Mouse (Mus musculus): ENCODE results near the gene Rnf217. TPM values are rescaled to one million over a fixed set of nuclear protein-coding genes. Genes with fewer than 3 reads are reported as not detected.
A peak's percentile ranks its signal among the peaks of the same experiment; 100 is the strongest.

Gene Rnf217
- polyA plus RNA-seq, 1 experiment from 2014 or later: 0.56 TPM

DNA sequence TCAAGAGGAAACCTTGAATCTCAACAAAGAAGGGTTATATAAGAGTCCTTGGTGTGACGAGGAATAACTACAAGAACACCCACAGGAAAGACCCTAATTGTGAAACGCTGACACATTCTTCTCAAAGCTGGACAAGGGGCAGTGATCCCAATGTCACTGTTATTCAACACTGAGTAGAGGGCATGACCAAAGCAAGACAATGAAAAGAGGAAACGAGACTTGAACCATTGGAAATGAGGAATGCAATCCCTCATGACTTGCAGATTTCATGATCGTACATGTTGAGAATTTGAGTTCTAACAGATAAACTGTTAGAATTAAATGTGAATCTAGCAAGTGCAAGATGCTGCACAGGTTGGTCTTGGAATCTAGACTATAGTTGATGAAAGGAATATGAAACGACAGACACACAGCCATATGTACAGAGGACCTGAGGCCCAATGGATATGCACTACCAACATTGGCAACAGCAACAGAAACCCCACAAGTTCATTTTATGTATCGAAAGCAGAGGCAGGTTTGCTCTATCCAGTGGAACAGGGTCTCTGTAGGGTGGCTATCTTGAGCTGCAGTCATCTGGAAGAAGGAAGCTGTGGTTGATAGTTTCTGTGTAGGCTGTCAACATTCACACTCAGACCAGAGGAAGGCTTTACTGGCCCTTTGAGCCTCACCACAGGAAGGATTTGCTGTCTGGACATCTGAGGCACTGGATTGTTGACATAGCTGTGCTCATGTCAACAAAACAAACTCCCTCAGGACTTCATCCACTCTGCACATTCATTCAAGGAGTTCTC is 64.6 kb downstream of the Rnf217 start:
- DNase-seq (no peak), ATAC-seq (no peak)
- H3K36me3 ChIP-seq (replicated peaks; ENCODE audit: insufficient read depth, low read length): no peaks in the 10 kb centered on the region
- no peaks in the 10 kb centered on the region for H3K4me1 ChIP-seq (ENCODE audit: insufficient read depth)
- H3K9me3 ChIP-seq (ENCODE audit: low read length): no peaks in the 10 kb centered on the region
- no peak overlapping the region for H3K4me2 ChIP-seq (ENCODE audit: low read depth, low read length)
- H3K27me3 ChIP-seq (ENCODE audit: insufficient read depth, low read length): no peaks in the 10 kb centered on the region
- no peak overlapping the region for H3K4me3 ChIP-seq (ENCODE audit: low read depth, low read length)
- TF ChIP-seq EP300 (IDR thresholded peaks at IDR 0.05; ENCODE audit: low read depth) (no peak), CTCF (IDR thresholded peaks at IDR 0.05; ENCODE audit: low read depth) (no peak)
- no peak overlapping the region for H3K9ac ChIP-seq (replicated peaks)
- no peak overlapping the region for H3K27ac ChIP-seq (ENCODE audit: low read depth)
- 54% methylated on average over 6 of the region's 6 CpGs for WGBS (ENCODE audit: insufficient replicate concordance)

DNA sequence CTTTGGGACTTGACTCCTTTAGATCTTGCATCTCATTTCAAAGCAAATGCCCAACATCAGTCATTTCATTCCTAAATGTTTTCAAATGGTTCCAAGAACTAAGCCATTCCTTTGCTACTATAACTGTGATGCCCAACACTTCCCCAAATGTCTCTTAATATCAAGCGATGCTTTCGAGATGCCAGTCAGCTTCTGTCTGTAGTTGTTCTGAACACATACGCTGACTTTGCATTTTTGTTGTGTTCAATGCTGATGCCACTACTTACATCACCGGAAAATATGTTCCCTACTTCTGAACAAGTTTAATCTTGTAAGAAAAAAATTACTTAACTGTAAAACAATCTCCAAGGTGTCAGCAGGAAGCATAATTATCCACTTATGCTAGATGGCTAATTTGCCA is 68.5 kb downstream of the Rnf217 start:
- Histone ChIP-seq H3K27me3 (ENCODE audit: insufficient read depth, low read length) (no peaks in the 10 kb centered on the region), H3K36me3 (replicated peaks; ENCODE audit: insufficient read depth, low read length) (no peaks in the 10 kb centered on the region), H3K4me3 (ENCODE audit: low read depth, low read length) (no peak overlapping the region), H3K4me2 (ENCODE audit: low read depth, low read length) (no peak overlapping the region), H3K9me3 (ENCODE audit: low read length) (no peaks in the 10 kb centered on the region), H3K4me1 (ENCODE audit: insufficient read depth) (peaks cover 2% of the 10 kb centered on the region; the same call in 1 of the 2 replicates), H3K9ac (replicated peaks) (no peak overlapping the region), H3K27ac (ENCODE audit: low read depth) (no peak overlapping the region)
- WGBS (ENCODE audit: insufficient replicate concordance): 86% methylated on average over 4 of the region's 4 CpGs
- TF ChIP-seq CTCF (IDR thresholded peaks at IDR 0.05; ENCODE audit: low read depth) (no peak), EP300 (IDR thresholded peaks at IDR 0.05; ENCODE audit: low read depth) (no peak)
- DNase-seq (no peak), ATAC-seq (no peak)

DNA sequence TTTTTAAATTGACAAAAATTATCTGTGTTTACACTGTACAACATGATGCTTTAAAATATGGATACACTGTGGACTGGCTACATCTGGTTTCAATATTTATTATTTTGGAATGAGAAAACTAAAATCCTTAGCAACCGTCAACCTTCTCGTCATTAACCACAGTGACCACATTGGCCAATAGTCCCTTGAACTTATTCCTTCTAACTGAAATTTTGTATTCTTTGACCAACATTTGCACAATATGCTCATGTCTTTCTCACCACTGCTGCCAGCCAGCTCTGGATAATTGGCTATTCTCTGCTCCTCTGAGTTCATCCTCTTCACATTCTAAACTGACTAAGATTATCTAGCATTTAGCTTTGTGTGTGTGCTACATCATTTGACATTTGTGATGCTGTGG is 69.6 kb downstream of the Rnf217 start:
- ATAC-seq (no peak), DNase-seq (no peak)
- no peak overlapping the region for H3K4me3 ChIP-seq (ENCODE audit: low read depth, low read length)
- peaks cover 2% of the 10 kb centered on the region; the same call in 1 of the 2 replicates for H3K4me1 ChIP-seq (ENCODE audit: insufficient read depth)
- peaks cover 3% of the 10 kb centered on the region for H3K36me3 ChIP-seq (replicated peaks; ENCODE audit: insufficient read depth, low read length)
- no peak overlapping the region for H3K9ac ChIP-seq (replicated peaks)
- WGBS (ENCODE audit: insufficient replicate concordance): 69% methylated on average over 2 of the region's 2 CpGs
- H3K9me3 ChIP-seq (ENCODE audit: low read length): no peaks in the 10 kb centered on the region
- no peak overlapping the region for H3K4me2 ChIP-seq (ENCODE audit: low read depth, low read length)
- H3K27me3 ChIP-seq (ENCODE audit: insufficient read depth, low read length): no peaks in the 10 kb centered on the region
- 0 out of 2 replicates have a peak overlapping the region, but pooled peaks have one; percentile 16 for H3K27ac ChIP-seq (ENCODE audit: low read depth)
- TF ChIP-seq CTCF (IDR thresholded peaks at IDR 0.05; ENCODE audit: low read depth) (no peak), EP300 (IDR thresholded peaks at IDR 0.05; ENCODE audit: low read depth) (no peak)

DNA sequence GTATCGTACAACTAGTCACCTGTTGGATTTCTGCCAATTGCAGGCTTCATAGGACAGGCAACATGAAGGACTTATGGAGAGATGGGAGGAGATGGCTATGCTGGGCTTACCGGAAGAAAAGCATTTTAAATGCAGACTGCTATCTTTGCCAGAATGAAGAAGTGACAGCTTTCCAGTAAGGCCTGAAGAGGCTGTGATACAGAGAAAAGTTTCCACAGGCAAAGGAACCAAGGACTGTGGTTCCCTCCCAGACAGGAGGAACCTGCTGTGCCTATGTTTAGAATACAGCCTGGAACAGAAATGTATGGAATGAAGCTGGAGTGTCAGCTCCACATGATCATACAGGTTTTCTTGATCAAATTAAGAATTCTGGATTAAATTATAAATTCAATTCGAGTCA is 70.3 kb downstream of the Rnf217 start:
- H3K4me3 ChIP-seq (ENCODE audit: low read depth, low read length): no peak overlapping the region
- peaks cover 2% of the 10 kb centered on the region; the same call in 1 of the 2 replicates for H3K4me1 ChIP-seq (ENCODE audit: insufficient read depth)
- DNase-seq: no peak
- WGBS (ENCODE audit: insufficient replicate concordance): 69% methylated on average over 3 of the region's 3 CpGs
- TF ChIP-seq CTCF (IDR thresholded peaks at IDR 0.05; ENCODE audit: low read depth) (no peak), EP300 (IDR thresholded peaks at IDR 0.05; ENCODE audit: low read depth) (no peak)
- H3K27me3 ChIP-seq (ENCODE audit: insufficient read depth, low read length): no peaks in the 10 kb centered on the region
- H3K36me3 ChIP-seq (replicated peaks; ENCODE audit: insufficient read depth, low read length): peaks cover 4% of the 10 kb centered on the region
- no peak overlapping the region for H3K27ac ChIP-seq (ENCODE audit: low read depth)
- H3K9me3 ChIP-seq (ENCODE audit: low read length): no peaks in the 10 kb centered on the region
- no peak overlapping the region for H3K9ac ChIP-seq (replicated peaks)
- no peak overlapping the region for H3K4me2 ChIP-seq (ENCODE audit: low read depth, low read length)
- ATAC-seq: no peak

DNA sequence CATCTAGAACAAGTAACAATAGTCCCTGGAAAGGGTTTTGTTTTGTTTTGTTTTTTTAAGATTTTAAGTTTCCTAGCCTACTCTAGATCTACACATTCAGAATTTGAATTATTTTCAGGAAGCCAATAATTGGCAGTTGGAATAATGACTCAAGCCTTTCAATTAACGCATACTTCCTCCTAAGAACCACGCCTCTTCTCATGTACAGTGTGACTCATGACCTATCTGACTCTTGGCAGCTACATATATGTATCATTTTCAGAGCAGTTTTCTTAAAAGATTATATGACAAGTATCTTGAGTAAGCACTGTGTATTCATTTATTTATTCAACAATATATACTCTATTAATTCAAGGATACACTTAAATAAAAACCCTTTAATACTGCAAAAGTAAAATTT is 70.7 kb downstream of the Rnf217 start:
- no peak for DNase-seq
- no peak overlapping the region for H3K4me2 ChIP-seq (ENCODE audit: low read depth, low read length)
- no peak for ATAC-seq
- H3K4me1 ChIP-seq (ENCODE audit: insufficient read depth): peaks cover 2% of the 10 kb centered on the region; the same call in 1 of the 2 replicates
- no peak for TF ChIP-seq EP300 (IDR thresholded peaks at IDR 0.05; ENCODE audit: low read depth)
- no peak for TF ChIP-seq CTCF (IDR thresholded peaks at IDR 0.05; ENCODE audit: low read depth)
- peaks cover 4% of the 10 kb centered on the region for H3K36me3 ChIP-seq (replicated peaks; ENCODE audit: insufficient read depth, low read length)
- no peak overlapping the region for H3K9ac ChIP-seq (replicated peaks)
- H3K27me3 ChIP-seq (ENCODE audit: insufficient read depth, low read length): no peaks in the 10 kb centered on the region
- H3K4me3 ChIP-seq (ENCODE audit: low read depth, low read length): no peak overlapping the region
- H3K9me3 ChIP-seq (ENCODE audit: low read length): no peaks in the 10 kb centered on the region
- WGBS (ENCODE audit: insufficient replicate concordance): 55% methylated on average over 2 of the region's 2 CpGs
- no peak overlapping the region for H3K27ac ChIP-seq (ENCODE audit: low read depth)

DNA sequence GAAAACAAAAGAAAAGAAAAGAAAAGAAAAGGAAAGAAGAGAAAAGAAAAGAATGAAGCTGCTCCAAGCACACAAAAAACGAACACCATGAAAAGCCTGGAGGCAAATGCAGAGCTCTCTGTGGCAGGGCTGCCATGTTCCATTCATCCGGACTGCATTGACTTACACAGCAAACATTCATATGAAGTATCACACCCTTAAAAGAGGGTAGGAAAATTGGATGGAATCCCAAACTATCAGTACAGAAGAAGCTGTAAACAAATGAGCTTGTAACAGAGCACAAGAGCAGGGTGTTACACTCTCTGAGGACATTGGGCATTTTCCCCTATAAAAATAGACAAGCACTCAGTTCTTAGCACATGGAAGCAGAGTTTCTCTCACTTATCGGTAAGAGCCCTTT is 71.8 kb downstream of the Rnf217 start:
- Histone ChIP-seq H3K27ac (ENCODE audit: low read depth) (no peak overlapping the region), H3K27me3 (ENCODE audit: insufficient read depth, low read length) (no peaks in the 10 kb centered on the region), H3K9me3 (ENCODE audit: low read length) (no peaks in the 10 kb centered on the region), H3K9ac (replicated peaks) (no peak overlapping the region), H3K36me3 (replicated peaks; ENCODE audit: insufficient read depth, low read length) (peaks cover 4% of the 10 kb centered on the region), H3K4me2 (ENCODE audit: low read depth, low read length) (no peak overlapping the region), H3K4me3 (ENCODE audit: low read depth, low read length) (no peak overlapping the region), H3K4me1 (ENCODE audit: insufficient read depth) (peaks cover 2% of the 10 kb centered on the region; the same call in 1 of the 2 replicates)
- TF ChIP-seq EP300 (IDR thresholded peaks at IDR 0.05; ENCODE audit: low read depth) (no peak), CTCF (IDR thresholded peaks at IDR 0.05; ENCODE audit: low read depth) (no peak)
- DNase-seq (no peak), ATAC-seq (no peak)
- 64% methylated on average over 3 of the region's 3 CpGs for WGBS (ENCODE audit: insufficient replicate concordance)
